Mouse (Mus musculus) mouse trophoblast stem cell (cell line): ENCODE measurements around the gene Lamtor2.

Experiments
- in situ Hi-C, 2 experiments: fragments of 300-500 bp; cut with MseI, MboI; formaldehyde crosslinking; loops; 2 replicates in 1 of 2; 3 replicates in 1 of 2; pipeline ENCODE4 v1.15.1; 2025

Gene Lamtor2

DNA sequence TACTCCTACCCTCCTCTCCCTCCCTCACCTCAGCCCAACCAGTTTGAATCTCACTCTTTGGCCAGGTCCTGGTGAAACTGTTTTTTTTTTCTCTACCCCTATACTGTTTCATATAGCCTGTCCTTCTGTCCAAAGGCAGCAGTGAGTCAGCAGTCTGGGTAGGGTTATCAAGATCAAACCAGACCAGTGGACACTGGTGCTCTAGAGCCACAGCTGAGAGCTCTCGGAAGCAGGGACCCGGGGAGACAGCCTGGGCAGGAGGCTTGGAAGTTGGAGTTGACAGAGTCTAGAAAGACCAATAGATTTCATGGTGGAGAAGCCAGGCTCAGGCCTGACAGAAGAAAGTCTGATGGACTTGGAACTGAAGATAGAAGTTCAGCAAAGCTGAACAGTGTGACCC lies 15.7 kb upstream of the Lamtor2 start:
- in situ Hi-C loops: no loop called here

- in situ Hi-C loops: no loop called here
Observed at GRCm38 (mm10) chr3:88567892-88568291, 15.0 kb upstream of the Lamtor2 start.

- in situ Hi-C loops: no loop called here
Observed at GRCm38 (mm10) chr3:88566536-88567061, 13.7 kb upstream of the Lamtor2 start.

DNA sequence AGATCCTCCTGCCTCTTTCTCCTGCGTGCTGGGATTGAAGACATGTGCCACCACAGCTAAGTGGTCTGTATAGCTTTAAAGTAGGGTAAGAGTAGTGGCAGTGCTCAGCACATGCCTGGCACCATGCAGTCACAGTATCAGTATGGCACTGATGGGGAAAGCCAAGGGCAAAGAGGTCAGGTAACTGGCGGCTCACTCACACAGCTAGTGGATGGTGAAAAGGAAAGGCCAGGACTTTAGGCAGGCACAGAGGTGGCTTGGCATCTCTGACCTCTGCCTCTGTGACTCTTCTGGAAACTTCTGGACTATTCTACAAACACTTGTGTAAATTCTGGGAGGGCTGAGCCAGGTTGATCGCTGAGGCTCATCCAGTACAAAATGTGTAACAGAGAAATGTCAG lies 13.2 kb upstream of the Lamtor2 start:
- in situ Hi-C loops: no loop called here

DNA sequence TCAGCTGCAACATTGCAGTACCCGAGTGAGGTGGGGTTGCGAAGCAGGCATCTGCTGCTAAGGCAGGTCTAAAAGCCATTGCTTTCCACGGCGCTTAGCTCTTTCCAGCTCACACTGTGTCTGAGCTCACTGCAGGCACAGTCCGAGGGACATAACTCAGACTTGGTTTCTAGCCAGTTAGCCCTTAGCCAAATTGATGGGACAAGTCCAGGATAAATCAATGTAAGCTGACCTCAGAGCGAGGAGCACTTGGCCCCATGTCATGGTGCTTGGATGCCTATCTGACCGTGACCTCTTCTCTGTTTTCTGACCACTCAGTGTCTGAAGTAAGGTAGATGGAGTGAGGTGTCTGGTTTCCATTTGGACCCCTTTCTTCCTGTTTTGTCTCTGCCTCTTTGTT lies 11.1 kb upstream of the Lamtor2 start:
- in situ Hi-C loops: no loop called here

DNA sequence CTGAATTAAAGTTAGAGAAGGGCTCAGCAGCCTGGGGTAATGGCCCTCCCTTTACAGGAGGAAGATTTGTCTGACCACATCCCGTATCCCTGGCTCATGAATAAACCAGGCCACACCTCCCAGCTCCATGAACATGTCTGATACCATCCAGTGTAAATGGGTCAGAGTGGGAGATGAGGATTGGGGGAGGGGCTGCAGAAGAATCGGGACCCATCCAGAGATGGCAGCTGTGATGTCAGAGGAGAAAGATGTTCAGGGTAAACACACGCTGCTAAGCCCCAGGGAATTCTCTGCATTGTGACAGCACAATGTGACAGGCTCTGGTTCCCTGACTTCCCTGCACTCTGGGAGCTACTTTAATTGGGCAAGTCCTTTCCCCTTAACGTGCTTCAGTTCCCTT lies 10.6 kb upstream of the Lamtor2 start:
- in situ Hi-C loops: no loop called here

DNA sequence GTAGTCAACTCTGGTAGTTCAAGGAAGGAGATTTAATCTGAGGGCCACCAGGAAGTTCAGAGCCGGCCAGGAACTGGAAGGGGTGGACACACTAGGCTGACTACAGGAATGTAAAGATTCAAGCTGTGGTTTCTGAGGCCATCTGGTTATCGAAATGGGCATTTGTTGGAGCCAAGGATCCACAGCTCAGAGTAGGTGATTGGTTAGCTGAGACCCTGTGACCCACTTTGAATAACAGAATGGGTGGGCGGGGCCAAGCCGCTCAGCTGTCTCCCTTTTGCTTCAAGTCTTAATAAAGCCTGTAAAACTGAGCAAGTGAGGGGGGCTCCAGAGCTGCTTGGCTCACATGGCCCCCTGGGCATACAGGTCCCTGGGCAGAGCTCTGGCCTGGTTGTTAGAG lies 9.1 kb upstream of the Lamtor2 start:
- in situ Hi-C loops: no loop called here

DNA sequence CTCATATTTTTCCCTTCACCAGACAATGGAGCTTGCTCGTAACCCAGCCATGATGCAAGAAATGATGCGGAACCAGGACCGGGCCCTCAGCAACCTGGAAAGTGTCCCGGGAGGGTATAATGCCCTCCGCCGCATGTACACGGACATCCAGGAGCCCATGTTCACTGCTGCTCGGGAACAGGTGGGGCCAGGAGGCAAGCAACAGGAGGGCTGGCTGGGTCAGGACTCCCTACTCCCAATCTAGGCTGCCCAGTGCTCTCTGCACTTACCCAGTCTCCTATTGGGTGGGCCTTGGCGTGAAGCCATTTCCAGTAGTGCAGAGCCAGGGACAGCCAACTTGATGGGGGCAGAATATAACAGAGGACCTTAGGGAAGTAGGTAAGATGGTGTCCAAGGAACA lies 6.7 kb upstream of the Lamtor2 start:
- in situ Hi-C loops: no loop called here

DNA sequence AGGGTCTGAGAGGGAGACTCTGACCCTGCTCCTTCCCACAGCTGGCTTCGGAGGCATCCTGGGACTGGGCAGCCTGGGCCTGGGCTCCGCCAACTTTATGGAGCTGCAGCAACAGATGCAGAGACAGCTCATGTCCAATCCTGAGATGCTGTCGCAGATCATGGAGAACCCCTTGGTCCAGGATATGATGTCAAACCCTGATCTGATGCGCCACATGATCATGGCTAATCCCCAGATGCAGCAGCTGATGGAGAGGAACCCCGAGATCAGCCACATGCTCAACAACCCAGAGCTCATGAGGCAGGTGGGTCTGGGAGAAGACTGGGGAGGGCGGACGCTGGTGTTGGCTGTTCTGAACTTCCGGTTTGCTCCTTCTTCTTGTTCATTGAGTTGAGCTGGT lies 3.7 kb upstream of the Lamtor2 start:
- in situ Hi-C loops: no loop called here

DNA sequence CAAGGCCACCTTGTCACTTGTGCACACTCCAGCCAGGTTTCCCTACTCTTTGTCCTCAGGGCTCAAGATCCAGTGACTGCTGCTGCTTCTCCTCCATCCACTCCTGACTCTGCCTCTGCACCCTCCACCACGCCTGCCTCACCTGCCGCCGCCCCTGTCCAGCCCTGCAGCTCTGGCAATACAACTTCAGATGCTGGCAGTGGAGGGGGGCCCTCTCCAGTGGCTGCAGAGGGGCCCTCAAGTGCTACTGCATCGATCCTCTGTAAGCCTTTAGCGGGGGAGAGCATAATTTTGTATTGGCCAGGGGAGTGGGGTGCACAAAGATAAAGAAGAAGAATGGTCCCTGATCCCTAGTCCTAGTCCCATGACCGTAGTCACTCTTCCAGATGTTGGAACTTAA lies 2.9 kb upstream of the Lamtor2 start:
- in situ Hi-C loops: no loop called here

DNA sequence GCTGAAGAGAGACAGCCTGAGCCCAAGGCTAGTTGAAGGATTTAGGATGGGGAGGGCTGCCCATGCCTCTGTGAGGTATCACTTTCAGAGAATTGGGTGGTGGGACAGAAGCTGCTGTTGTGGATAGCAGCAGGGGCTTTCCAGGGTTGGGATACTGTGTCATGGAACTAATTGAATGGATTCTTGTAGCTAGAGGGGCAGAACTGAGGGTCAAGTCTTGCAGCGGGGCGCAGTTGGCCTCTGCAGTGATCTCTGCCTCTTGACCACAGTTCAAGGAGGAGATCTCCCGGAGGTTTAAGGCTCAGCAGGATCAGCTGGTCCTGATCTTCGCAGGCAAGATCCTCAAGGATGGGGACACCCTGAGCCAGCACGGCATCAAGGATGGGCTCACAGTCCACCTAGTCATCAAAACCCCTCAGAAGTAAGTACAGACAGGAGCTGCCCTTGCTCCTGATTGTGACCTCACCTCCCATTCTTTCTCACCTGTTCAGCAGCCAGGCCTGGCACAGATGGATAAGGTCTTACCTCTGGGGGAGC lies 2.3 kb upstream of the Lamtor2 start:
- in situ Hi-C loops: no loop called here

GRCm38 (mm10) chr3:88553880-88554586 lies 1.2 kb upstream of the Lamtor2 start:
- in situ Hi-C loops: no loop called here

GRCm38 (mm10) chr3:88553525-88553879 lies 628 bp upstream of the Lamtor2 start, which contains the start of gene Ubqln4:
Gene Ubqln4 (plus strand): TSS chr3:88553758.
- in situ Hi-C loops: no loop called here

- in situ Hi-C loops: no loop called here
Observed at GRCm38 (mm10) chr3:88552082-88552645, 710 bp downstream of the Lamtor2 start.

DNA sequence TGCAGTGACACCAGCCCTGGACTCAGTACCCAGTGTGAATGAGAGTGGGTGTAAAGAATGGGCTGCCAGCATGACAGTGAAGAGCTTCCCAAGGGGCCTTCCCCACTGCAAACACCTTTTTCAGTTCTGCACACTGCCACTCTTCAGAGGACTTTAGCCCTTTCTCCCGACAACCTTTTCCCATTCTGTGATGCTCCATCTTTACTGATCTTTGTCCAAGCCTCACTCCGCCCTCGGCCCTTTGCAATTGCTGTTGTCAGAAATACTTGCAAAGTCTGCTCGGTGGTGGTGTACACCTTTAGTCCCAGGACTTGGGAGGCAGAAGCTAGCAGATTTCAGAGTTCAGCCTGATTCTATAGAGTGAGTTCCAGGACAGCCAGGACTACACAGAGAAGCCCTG lies 1.3 kb downstream of the Lamtor2 start:
- in situ Hi-C loops: no loop called here

DNA sequence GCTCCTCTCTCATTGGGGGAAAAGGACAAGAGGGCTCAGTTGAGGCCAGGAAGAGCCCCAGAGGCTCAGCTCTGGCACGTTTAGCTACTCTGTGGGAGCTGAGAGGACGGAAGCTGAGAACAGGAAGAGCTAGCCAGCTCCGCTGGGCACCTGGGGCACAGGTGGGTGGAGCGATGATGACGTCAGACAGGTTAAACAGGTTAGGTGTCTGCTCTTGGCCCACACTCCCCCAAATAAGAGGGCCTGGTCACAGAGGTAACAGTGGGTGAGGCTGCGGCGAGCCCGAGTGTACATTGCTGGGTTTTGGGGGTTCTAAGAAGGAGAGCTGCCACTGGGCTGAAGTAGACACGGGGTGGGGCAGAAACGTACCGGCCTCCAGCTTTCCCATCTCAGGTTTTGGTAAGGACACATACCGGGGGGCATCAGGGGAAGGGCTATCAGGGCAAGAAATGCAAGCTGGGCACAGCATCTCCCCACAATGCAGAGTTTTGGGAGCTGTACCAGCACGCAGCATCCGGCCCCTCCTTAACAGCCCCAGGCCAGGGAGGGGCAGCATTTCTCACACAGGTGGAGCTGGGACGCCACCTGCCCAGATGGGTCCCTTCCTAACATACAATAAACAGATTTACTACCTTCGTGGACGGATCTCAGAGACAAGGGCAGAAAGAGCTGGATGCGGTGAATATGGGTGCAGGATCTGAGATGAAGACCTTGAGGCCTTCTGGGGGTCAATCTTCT lies 4.5 kb downstream of the Lamtor2 start, which contains the start of gene Rab25:
Gene Rab25, minus strand, starts transcription at position 121 of the 738 bp plus-strand sequence.
- in situ Hi-C loops: no loop called here

DNA sequence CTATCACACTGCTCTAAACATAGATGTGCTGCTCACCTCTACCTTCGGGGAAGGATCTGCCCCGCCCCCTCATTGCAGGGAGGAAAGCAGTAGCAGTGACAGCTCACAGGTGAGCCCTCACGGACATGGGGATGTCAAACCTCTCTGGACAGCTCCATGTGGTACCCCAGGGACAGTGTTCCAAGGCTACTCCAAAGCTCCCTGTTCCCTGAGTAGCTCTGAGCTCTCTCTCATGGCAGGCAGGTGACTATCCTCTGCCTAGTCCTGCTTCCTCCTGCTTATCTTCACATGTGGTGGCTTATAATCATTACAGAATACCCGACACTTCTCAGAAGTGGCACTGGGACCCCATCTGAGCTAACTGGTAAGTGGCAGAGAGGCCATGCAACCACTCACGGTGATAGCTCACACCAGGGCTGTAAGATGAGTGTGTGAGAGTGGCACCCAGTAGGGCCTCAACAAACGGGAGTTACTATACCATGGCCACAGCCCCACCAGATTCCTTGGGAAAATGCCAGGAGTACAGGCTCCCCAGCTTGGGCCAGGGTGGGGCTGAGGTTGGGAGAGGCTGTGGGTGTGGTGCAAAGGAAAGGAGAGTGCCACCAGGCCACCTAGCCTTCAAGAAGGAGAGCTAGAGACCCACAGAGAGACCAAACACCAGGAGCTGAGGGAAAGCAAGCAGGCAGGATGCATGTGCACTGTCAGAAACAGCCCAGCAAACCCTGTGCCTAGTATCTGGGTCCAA lies 6.0 kb downstream of the Lamtor2 start:
- in situ Hi-C loops: no loop called here

DNA sequence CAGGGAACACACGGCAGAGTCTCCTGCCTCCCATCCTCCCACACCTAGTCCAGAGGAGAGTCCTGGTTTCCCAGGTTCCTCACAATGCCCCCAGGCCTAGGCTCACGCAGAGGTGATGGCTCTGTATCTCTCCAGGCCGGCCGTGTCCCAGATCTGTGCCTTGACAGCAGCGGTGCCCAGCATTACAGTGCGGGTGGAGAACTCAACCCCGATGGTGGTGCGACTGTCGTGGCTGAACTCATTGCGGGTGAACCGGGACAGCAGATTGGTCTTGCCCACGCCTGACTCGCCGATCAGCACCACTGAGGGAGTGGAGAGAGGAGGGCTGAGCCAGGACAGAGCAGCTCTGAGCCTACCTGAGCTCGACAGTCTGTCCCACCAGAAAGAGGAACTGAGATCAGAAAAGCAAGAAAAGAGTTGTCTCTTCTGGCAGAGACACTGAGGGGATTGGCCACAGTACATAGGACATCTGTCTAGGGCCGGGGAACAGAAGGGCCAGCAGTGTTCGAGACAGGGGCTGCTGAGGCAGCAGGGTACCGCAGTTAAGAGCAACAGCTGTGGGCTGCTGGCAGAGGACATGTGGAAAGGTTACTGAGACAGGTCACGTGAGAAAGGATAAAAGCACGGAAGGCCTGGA lies 7.8 kb downstream of the Lamtor2 start:
- in situ Hi-C loops: no loop called here

GRCm38 (mm10) chr3:88544514-88544913 lies 8.4 kb downstream of the Lamtor2 start:
- in situ Hi-C loops: no loop called here

- in situ Hi-C loops: no loop called here
Observed at GRCm38 (mm10) chr3:88543651-88544410, 9.0 kb downstream of the Lamtor2 start.

DNA sequence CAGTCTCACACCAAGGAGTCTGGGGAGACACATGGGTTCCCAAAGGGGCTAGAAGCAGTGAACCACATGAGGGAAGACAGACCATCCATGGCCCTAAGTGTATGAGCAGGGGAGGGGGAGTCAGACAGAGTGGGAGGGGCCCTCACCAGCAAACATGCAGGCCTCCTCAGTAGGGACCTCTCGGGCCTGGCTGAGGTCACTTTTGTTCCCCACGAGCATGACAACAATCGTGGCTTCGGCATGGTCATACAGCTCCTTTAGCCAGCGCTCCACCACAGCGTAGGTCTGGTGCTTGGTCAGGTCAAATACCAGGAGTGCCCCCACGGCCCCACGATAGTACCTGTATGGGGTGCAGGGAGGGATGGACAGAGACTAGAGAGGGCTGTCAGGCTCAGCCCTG lies 9.7 kb downstream of the Lamtor2 start:
- in situ Hi-C loops: no loop called here
